Mouse (Mus musculus) urinary bladder, adult 2 months (tissue): Measurements from ENCODE around the gene Aacs. TPM values are rescaled to one million over a fixed set of nuclear protein-coding genes. Genes with fewer than 3 reads are reported as not detected.
"Not testable (repeated sequence)": the region's sequence is repeated elsewhere in the genome, so short reads cannot be mapped to it uniquely, and the experiment has no call there.

ENCODE experiments used
- DNase-seq: peaks from one replicate; pipeline ENCODE4 v3.0.0; 2022; ENCODE audit warnings: low spot score
- polyA plus RNA-seq: library from polyadenylated mRNA; depleted of rRNA; stranded (reverse); fragments of >200 nt; gene quantifications from 2 replicates; pipeline ENCODE4 v1.2.3, GENCODE M21; 2012

Gene Aacs
- polyA plus RNA-seq, 1 experiment = 40.5 TPM

DNA sequence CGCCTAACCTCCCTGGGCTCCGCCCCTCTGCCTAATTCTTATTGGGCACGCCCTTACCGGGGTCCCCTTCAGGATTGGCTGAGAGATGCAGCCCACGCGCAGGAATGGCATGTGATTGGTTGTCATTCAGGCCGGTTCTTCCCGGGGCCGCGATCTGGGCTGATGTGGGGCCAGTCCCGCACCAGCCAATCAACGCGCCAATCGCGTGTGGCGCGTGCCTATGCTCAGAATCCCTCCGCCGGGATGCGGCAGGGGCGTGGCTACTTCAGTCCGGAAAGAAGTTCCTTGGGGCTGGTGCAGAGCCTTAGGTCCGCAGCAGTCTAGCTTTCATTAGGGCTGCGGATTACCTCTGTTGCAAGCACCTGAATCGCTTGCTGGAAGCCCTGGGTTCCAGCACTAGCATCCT is 9.9 kb upstream of the Aacs start:
- DNase-seq = peak; percentile 83

DNA sequence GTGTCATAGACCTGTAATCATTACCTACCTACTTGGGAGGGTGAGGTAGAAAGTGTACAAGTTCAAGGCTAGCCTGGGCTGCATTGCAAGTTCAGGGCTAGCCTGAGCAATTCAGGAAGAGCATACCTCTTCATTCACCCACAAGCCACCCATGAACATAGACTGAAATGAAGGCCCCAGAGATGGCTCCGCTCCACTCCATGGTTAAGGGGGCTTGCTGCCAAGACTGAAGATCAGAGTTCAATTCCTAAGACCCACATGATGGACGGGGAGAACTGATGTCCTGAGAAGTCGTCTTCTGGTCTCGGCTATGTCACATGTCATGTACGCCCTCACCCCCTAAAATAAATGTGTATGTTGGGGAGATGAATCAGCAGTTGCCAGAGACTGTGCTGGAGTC is 9.1 kb upstream of the Aacs start:
- DNase-seq = no peak

DNA sequence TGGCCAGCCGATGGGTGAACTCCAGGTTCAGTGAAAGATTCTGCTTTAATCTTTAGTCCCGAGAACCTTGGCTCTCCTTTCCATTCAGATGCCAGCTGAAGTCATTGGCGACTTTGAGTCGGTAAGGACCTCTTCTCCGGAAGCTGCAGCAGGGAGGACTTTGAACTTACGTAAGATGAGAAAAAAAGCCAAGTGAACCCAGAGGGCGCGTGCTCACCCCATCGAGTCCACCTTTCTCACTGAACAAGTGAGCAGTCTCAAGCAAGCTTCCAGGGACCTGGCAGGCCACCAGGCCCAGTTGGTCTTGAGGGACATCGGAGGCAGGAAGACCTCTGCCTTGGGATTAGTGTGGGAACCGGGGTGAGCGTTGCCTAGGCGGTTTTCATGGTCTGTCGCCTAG is 8.4 kb upstream of the Aacs start:
- no peak for DNase-seq

DNA sequence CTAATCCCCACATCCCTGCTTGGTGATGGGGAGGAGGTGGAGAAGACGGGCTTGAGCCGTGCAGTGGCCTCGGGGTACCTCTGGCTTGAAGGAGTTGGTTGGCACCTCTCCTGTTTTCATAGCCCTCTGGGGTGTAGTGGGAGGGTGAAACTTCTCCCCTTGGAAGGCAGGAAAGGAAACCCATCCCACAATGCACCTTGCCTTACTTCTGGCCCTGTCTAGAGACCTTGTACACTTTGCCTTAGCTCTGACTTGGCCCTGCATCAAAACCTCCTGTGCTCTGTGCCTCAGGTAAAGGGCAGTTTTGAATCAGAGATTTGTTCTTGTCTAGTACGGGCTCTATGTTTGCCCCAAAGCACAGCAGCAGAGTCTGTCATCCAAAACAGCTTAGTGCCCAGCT is 4.9 kb upstream of the Aacs start:
- DNase-seq = no peak

DNA sequence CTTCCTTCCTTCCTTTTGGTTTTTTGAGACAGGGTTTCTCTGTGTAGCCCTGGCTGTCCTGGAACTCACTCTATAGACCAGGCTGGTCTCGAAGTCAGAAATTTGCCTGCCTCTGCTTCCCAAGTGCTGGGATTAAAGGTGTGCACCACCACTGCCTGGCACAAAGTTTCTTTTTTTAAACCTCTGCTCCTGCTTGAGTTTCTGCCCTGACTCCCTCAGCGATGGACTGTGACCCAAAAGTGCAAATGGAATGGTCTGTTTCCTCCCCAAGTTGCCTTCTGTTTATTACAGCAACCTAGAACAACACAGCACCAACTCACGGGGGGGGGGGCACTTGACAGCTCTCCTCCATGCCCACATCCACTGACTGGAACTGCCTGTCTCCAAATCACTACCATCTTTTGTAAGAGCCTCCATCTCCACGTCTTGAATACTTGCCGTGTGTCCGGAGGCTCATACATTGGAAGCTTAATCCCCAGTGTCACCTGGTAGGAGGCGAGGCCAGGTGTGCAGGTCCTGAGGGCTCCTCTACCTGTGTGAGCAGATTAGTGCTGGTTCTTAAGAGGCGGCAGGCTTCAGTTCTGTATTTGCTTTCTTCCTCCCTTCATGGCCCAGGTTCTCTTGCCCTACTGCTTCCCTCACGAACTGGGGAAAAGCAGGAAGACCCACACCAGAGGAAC is 2.7 kb upstream of the Aacs start:
- DNase-seq = no peak

DNA sequence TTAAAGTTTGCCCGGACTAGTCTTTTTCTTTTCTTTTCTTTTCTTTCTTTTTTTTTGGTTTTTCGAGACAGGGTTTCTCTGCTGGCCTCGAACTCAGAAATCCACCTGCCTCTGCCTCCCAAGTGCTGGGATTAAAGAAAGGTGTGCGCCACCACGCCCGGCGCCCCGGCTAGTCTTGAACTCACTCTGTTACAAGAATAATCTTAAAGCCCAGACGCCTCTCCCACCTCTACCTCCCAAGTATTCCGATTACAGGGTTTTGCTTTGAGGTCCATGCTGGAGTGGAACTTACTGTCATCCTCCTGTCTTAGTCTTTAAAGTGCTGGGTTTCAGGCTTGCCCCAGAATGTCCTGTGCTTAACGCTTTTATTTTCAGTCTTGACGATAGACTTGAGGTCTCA is 584 bp upstream of the Aacs start:
- DNase-seq = no peak

DNA sequence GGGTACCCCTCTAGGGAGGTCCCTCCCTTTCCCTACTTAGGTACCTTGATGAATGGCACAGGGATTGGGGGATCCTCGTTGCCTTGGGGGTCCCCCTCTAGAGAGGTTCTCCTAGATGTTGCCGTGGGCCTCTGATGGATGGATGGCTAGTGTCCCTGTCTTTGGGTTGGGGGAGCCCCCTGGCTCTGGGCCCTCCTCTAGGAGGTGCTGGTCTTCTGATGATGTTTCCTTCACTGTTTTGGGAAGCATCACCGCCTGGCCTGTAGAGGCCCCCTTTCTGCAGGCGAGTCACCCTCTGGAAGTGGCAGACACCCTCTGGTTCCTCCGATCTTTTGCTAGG is 642 bp downstream of the Aacs start:
- DNase-seq = no peak

DNA sequence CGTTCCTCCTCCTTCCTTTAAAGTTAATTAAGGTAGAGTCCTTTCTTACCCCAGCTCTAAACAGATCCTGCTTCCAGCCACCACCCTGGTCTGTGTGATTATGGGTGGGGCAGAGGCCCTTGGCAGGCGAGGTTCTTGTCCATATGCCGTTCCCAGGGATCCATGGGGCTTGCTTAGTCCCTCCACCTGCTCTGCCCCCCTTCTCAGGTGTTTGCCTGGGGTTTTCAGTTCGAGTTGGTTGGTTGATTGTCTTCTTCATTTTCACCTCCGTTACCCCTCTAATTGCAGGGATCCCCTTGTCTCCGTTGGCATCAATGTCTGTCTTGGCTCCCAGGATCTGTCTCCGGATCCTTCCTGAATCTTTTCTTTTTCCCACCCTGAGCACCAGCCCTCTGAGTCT is 1.2 kb downstream of the Aacs start:
- no peak for DNase-seq

DNA sequence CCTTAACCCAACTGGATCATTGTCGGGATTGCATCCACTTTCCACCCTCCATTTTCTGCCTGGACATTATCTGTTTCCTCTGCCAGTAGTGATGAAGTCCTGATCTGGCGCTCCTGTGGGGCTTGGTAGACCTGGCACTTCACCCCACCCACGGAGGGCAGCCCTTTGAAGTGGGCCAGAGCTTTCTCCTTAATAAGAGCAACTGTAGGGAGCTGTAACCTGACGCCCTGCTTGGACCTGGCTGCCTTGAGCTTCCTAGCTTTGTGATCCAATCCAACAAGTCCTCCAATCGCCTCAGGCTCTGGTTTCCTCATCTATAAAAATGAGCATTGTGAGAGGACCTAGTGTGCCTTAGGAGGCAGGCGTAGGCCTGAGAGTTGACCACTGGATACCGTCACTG is 1.9 kb downstream of the Aacs start:
- DNase-seq = no peak

DNA sequence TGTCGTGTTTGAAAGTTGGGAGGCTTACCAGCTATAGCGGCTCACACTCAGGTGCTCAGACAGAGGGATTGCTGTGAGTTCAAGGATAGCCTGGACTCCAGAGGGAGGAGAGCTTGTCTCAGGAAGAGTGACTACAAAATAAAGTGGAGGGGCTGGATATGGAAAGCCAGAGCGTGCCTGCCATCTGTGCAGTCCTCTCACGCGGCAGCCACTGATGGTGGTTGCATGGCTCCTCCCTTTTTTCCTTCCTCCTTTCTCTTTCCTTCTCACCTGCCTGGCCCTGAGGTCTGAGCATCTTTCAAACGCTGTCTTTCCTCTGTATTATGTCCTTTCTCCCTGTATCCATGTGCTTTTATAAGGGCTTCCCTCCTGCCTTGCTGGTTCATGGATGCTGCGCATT is 2.4 kb downstream of the Aacs start:
- no peak for DNase-seq

DNA sequence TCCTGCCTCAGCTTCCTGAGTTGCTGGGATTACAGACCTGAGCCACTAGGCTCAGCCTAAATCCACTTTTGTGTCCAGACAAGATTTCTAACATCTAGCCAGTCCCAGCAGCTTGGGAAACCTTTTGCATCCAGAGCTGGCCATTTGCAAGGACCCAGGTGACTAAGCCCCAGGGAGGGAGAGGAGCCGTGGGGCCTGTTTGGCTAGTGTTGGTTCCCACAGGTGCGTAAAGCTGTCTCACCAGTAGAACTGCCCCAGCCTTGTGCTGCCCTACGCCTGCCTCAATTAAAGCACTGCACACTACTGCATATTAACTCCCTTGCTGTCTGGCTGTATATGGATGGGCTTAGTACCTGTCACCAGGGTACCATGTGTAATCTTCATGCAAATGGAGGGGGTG is 3.8 kb downstream of the Aacs start:
- no peak for DNase-seq

DNA sequence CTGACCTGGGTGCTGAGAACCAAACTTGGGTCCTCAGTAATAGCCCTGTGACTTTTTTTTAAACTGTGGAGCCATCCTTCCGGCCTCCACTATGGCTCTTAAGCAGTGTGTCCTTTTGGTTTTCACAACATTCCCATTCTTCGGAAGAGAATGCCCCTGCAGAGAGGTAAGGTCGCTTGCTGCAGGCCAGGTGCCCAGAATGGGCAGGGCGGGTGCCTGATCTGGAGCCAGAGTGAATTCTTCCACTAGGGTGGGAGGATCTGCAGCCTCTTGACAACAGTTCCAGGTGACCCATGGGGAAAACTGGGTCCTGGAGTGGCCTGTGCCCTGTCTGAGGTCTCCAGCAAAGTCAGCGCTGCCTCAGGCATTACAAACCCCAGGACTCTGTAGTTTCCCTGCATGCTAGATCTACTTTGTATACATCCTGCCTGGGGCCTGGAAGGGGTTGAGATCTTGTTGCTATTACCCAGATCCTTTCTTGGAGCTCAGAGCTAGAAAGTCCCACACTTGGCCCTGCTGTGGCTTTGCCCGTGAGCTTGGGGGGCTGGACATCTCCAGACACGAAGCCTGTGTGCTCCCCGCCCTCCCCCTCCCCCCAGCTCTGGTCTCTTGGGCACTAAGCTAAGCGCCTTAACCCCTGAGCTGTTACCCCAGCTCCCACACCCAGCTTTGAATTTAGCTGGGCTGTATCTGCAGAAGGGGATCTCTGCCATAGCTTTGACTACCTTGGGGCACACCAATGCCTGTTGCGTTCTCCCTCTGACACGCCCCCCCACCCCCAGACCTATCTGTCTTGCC is 5.0 kb downstream of the Aacs start:
- no peak for DNase-seq

DNA sequence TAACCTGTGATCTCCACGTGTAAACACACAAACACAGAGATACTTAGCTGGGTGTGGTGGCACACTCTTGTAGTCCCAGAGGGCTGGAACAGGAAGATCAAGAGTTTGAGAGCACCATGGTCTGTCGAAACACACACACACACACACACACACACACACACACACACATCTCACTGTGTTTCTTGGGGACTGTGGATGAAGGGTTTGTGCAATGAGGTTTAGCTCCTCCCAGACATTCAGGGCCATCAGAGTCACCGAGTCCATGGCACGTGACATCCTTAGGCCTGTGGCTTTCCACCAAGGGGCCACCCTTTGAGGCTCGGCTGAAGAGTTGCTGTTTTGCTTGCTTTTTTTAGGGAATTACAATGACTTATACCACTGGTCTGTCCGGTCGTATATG is 6.9 kb downstream of the Aacs start:
- DNase-seq = no peak

DNA sequence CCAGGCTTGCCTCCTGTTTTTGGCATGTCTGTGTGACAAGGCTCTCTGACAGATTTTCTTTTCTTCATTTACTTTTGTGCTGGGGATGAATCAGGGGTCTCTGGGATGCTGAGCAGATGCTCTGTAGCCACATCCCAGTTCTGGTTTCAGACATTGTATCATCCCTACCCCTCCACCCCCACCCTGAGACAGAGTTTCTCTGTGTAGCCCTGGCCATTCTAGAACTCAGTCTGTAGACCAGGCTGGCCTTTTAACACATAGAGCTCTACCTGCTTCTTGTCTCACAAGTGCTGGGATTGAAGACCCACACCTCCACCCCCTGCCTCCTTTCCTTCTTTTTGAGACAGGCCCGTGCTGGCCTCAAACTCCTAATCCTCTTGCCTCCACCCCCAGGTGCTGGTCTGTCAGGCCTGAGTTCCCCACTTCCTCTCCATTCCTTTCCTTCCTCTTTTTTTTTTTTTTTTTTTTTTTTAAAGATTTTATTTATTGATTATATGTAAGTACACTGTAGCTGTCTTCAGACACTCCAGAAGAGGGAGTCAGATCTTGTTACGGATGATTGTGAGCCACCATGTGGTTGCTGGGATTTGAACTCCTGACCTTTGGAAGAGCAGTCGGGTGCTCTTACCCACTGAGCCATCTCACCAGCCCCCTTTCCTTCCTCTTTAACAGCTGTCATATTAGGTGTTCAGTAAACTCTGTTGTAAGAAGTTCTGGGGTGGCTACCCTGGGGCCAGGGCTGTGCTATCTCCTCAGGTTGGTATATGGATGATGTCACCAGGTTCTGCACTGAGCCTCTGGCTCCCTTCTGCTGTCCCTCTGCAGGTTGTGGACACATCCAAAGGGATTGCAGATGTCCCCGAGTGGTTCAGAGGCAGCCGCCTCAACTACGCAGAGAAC is 8.3 kb downstream of the Aacs start:
- DNase-seq = no peak

DNA sequence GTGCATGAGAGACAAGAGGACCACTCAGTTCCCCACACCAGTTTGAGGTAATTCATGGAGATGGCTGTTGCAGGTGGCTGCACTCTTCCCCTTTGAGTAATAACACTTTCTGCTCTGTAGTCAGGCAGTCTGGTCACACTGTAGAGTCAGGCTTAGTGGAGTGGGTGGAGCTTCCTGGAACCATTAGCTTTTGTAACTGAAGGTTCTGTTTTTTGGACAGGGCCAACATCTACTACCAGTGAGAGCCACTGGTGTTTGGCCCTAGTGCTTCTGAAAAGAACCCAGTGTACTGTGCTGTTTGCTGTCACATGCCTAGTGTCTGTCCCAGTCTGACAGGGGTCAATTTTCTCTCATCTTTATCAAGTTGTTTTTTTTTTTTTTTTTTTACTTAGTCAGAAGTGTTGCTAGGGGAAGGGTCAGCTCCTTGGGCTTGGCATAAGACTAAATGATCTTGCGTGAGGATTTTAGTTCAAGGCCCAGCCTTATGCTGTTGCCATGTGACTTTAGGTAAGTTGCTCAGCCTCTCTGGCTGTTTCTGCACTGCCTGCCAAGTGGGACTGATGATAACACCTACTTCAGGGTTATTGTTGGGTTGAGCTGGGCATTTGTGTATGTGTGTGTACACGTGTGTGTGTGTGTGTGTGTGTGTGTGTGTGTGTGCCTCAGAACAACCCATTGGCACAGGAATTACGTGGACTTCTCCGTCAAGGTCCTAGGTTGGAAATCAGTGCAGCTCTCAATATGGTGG is 9.6 kb downstream of the Aacs start:
- DNase-seq = no peak

DNA sequence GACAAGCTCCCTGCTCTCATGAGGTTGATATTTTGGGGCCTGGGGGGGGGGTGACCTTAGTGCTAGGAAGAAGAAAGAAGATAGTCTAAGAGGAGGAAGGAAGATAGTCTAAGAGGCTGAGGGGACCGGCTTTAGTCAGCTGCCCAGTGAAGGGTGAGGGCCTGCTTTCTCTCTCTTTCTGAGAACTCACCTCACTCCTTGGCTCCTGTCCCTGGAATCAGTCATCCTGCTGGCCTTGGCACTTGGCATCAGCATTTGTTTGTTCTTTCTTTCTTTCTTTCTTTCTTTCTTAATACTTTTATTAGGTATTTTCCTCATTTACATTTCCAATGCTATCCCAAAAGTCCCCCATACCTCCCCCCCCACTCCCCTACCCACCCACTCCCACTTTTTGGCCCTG is 10.5 kb downstream of the Aacs start:
- DNase-seq = no peak

DNA sequence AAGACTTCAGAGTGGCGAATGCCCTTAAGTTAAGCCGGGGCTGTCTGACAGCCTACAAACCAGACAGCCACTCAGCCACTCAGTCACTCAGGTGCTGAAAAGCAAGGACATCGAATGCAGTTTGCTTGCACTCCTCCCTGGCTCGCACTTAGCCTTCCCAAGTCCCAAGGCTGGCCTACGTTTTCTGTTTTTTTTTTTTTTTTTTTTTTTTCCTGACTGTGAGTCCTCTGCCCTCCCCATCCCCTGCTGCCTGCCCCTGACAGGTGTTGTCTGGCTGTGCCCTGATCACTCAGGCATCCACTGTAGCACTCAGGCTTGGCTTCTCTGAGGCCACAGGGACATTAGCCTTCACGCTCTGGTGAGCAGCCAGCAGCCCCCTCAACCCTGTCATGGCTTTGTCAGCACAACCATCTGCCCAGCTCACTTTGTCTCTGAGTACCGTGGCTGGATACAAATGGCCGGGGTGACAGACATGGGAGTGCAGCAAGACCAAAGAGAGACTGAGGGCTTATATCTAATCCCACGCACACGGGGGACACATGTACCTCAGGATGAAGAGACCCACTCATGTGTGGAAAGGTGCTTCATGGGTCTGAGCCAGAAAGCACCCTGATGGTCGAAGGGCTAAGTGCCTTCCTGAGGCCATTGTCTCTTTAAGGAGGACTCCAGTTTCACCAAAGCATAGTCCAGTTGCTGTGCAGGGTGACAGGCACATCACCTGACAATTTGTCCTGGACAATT is 11.9 kb downstream of the Aacs start:
- no peak for DNase-seq

DNA sequence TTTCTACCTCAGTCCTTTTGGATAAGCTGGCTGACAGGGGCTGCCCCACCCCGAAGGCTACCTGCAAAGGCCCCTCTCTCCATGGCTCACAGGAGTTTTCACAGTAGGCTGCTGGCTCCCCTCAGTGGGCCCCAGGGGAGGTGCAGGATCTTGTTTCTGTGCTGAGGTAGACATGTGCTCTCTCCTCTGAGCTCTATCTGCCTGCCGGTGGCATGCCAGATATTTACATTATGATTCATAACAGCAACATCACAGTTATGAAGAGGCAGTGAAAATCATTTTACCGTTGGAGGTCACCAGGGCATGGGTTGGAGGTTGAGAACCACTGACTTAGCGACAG is 12.5 kb downstream of the Aacs start:
- no peak for DNase-seq

DNA sequence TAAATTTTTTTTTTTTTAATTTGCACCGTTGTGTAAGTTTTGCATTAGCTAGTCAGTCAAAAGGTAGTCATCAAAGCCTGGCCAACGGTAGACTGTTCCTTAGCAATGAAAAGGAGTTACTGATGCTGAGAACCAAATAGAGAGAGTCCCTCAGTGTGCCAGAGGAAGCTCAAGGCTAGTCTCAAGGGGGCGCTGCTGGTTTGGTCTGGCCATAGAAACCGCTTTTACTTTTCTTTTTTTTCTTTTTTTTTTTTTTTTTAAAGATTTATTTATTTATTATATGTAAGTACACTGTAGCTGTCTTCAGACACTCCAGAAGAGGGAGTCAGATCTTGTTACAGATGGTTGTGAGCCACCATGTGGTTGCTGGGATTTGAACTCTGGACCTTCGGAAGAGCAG is 13.3 kb downstream of the Aacs start:
- DNase-seq = not testable (repeated sequence)

DNA sequence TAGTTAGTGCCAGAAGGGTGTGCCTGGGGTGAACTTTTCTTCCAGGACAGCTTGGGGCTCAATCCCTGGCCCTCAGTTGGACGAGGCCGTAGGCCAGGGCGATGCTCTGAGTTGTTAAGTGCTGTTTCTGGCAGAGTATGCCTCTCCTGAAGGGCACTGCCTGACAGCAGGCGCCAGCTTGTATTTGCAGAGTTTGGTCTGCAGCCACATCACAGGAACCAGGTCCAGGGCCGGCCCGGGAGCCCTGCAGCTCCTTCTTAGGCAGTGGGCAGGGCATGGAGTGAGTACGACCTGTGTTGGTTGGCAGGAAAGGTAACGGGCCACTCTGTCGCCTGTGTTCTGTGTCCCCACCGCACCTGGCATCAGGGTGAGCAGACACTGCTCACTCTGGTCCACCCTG is 15.5 kb downstream of the Aacs start:
- DNase-seq = no peak

DNA sequence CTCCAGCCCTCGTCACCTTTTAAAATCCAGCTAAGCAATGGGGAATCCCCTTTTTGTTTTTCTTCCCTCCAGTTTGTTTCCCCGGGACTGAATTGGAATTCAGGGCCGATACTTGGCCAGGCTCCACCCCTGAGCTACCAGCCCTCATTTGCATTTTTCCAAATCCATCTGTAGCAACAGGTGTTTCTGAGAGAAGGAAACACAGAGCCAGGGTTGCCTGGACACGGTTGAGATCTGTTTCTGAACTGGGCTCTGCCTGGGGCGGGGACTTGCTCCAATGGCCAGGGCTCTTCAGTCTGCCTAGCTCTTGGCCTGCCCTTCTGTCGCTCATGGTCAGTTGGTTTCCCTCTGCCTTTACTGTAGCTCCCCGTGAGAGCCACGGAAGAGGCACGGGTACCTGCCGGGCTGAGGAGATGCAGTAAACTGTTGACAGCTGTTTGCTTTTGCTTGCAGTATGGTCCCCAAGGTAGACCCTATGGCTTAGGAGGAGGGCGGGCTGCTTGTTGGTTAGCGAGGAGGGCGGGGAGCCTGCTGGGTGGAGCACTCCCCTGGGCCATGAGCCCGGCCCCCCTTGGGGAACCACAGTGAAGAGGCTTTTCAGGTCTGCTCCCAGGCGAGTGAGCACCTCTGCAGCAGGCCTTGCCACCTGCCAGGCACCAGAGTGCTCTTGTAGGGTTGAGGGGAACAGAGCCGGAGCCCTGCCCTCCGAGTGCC is 16.9 kb downstream of the Aacs start:
- no peak for DNase-seq
